Mouse (Mus musculus): ENCODE results near the gene Ndufs2. TPM values are rescaled to one million over a fixed set of nuclear protein-coding genes. Genes with fewer than 3 reads are reported as not detected.

The Ndufs2 gene
- 269 and 279 TPM in 2 replicates for polyA plus RNA-seq (2016; fragmentation: Nextera tagmentation; extraction: Ambion mirVana)

DNA sequence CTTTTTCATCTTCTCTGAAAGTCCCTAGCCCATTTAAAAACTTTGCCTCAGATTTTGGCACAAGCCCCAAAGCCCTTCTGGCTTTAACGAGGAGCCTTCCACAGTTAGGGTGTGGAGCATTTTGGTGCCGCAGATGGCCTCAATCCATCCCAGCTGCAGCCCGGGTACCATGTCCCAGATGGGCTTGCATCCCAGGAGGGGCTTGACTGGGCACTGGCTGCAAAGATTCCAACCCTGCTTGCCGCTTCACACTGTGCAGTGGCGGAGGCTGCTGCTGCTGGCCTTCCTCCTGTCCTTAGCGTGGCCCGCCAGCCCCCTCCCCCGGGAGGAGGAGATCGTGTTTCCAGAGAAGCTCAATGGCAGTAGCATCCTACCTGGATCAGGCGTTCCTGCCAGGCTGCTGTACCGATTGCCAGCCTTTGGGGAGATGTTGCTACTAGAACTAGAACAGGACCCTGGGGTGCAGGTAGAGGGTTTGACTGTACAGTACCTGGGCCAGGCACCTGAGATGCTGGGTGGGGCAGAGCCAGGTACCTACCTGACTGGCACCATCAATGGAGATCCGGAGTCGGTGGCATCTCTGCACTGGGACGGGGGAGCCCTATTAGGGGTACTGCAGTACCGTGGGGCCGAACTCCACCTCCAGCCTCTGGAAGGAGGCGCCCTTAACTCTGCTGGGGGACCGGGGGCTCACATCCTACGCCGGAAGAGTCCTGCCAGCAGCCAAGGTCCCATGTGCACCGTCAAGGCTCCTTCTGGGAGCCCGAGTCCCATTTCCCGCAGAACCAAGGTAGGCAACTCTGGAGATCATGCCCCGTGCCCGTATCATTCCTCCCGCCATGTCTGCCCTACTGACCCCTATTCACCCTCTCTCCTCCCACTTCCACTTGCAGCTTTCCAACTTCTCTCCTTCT, at the start of gene Ndufs2:
Gene Ndufs2, minus strand, starts transcription at position 709 of the 914 bp plus-strand sequence.
- peaks cover 67% of the 10 kb centered on the region for H3K4me1 ChIP-seq
- 8% methylated on average over 26 of the region's 26 CpGs for WGBS
- H3K4me3 ChIP-seq: peak within 1 kb of the TSS; percentile 61
- H3K27me3 ChIP-seq (replicated peaks; ENCODE audit: low read depth, poor library complexity, severe bottlenecking): no peaks in the 10 kb centered on the region
- peaks cover 32% of the 10 kb centered on the region for H3K36me3 ChIP-seq (replicated peaks)
- peak within 1 kb of the TSS; percentile 88 for H3K27ac ChIP-seq (replicated peaks)
- H3K9me3 ChIP-seq: no peaks in the 10 kb centered on the region
- DNase-seq (ENCODE audit: low spot score): peak; percentile 71

DNA sequence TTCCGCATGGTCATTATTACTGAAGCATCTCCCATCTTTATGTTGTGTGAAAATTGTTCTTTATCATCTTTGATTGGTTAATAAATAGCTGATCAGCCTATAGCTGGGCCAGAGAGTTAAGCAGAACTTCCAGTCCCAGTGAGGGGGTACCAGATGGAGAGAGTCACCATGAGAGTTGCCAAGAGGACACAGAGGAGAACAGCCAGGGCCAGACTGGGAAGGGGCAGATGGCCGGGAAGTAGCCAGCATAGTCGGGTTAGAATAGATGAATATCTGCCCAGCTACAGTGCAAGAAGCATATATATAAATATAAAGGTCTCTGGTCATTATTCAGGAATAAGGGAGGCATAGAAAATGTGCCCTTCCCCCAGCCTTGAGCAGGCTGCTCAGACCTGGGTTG, 47.0 kb upstream of the Ndufs2 start:
- 68% methylated on average over 3 of the region's 3 CpGs for WGBS
- DNase-seq (ENCODE audit: low spot score): no peak
- no peaks in the 10 kb centered on the region for H3K36me3 ChIP-seq (replicated peaks)
- H3K4me3 ChIP-seq: no peak overlapping the region
- H3K4me1 ChIP-seq: peaks cover 7% of the 10 kb centered on the region
- no peaks in the 10 kb centered on the region for H3K9me3 ChIP-seq
- H3K27me3 ChIP-seq (replicated peaks; ENCODE audit: low read depth, poor library complexity, severe bottlenecking): peaks cover 33% of the 10 kb centered on the region
- H3K27ac ChIP-seq (replicated peaks): no peak overlapping the region

DNA sequence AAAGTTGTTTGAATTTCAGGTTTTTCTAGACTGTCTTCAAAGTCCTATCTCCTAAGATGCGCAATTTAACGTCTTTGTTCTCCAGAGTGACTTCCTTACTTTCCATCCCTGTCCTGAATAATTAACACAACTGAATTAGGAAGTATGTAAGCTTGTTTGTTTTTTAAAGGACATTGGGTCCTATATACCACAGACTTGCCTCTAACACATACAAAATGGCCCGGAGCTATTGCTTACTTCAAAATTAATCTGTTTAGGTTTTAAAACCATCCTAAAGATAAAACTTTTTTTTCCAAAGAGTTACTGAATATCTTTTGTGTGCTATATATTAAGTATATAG, 43.8 kb upstream of the Ndufs2 start:
- H3K36me3 ChIP-seq (replicated peaks): peaks cover 14% of the 10 kb centered on the region
- H3K4me3 ChIP-seq: peak overlapping the region; percentile 71
- H3K27me3 ChIP-seq (replicated peaks; ENCODE audit: low read depth, poor library complexity, severe bottlenecking): peaks cover 33% of the 10 kb centered on the region
- no peak for DNase-seq (ENCODE audit: low spot score)
- H3K27ac ChIP-seq (replicated peaks): peak overlapping the region; percentile 98
- WGBS: 19% methylated on average over 3 of the region's 3 CpGs
- H3K4me1 ChIP-seq: peaks cover 11% of the 10 kb centered on the region
- H3K9me3 ChIP-seq: no peaks in the 10 kb centered on the region

DNA sequence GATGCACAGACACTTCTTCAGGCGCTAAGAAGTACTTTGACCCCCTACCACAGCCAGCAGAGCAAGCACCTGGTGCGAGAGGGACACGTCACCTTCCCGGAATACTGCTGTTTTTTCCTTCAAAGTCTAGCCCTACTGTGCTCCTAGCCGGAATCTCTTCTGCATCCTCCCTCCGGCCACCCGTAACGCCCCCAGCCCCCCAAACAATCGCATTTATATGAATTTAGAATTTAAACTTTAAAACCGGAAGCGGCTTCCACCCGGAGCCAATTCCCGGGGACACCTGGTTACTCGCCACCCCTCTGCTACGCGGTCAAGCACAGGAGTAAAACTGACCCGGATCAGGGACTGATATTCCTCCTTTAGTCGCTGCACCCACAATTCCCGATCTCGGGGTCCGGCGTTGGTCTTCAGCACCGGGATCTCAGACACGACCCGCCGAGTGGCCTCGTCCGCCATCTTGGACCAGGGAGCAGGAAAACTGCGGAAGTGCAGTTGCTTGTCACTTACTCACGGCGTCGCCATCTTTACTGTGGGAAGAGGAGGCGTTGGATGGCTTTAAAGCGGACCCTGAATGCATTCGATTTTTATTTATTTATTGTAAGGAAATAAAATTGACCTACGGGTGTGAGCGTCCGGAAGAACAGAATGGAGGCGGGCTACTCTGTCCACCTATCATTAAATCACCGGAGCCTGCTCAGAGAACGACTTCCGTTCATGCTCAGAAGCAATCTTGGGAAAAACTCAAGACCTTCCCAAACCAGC, 43.3 kb upstream of the Ndufs2 start, which contains the start of gene Ufc1:
Gene Ufc1, minus strand, starts transcription at position 727 of the 765 bp plus-strand sequence.
- Histone ChIP-seq H3K4me1 (peaks cover 11% of the 10 kb centered on the region), H3K4me3 (peak within 1 kb of the TSS; percentile 71), H3K27me3 (replicated peaks; ENCODE audit: low read depth, poor library complexity, severe bottlenecking) (peaks cover 33% of the 10 kb centered on the region), H3K9me3 (no peaks in the 10 kb centered on the region), H3K27ac (replicated peaks) (peak within 1 kb of the TSS; percentile 98), H3K36me3 (replicated peaks) (peaks cover 19% of the 10 kb centered on the region)
- WGBS: under 1% methylated on average over 42 of the region's 42 CpGs
- DNase-seq (ENCODE audit: low spot score): peak; percentile 83

DNA sequence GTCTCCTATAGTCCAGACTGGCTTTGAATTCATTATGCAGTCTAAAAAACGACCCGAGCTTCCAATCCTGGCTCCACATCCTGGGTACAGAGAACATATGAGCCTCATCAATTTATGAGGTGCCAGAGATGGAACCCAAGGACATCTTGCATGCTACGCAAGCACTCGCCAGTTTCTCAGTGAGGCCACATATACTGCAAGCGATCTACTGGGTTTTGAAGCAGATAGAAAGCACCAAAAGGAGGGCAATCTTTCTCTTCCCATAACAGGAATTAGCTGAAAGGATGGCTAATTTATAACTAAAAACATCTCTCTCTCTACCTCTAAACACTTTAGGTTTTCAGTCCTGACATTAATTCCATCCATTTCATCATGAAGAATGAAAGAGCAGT, 42.7 kb upstream of the Ndufs2 start:
- Histone ChIP-seq H3K36me3 (replicated peaks) (peaks cover 25% of the 10 kb centered on the region), H3K4me1 (peaks cover 11% of the 10 kb centered on the region), H3K27me3 (replicated peaks; ENCODE audit: low read depth, poor library complexity, severe bottlenecking) (peaks cover 33% of the 10 kb centered on the region), H3K27ac (replicated peaks) (peak overlapping the region; percentile 98), H3K9me3 (no peaks in the 10 kb centered on the region), H3K4me3 (peak overlapping the region; percentile 71)
- no peak for DNase-seq (ENCODE audit: low spot score)
- WGBS: 54% methylated on average over 5 of the region's 5 CpGs

DNA sequence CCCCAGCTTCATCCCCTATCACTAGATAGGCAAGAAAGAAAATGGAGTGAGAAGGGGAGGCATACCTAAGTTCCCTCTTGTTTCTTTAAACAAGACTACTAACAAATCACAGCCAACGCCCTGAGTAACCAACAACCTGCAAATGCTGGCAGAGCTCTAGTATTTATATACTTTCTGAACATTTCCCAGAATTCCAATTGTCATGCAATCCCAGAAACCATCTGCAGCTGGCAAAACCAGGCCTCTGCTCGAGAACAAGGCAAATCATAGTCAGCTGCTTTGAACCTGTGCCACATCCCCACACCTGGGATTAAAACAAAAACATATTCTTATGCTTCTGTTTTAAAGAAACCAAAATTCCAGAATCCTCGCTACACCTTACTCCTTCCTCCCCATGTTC, 42.2 kb upstream of the Ndufs2 start:
- 90% methylated on average over 3 of the region's 3 CpGs for WGBS
- H3K36me3 ChIP-seq (replicated peaks): peaks cover 31% of the 10 kb centered on the region
- no peaks in the 10 kb centered on the region for H3K9me3 ChIP-seq
- no peak for DNase-seq (ENCODE audit: low spot score)
- peaks cover 14% of the 10 kb centered on the region for H3K4me1 ChIP-seq
- peak overlapping the region; percentile 71 for H3K4me3 ChIP-seq
- H3K27me3 ChIP-seq (replicated peaks; ENCODE audit: low read depth, poor library complexity, severe bottlenecking): peaks cover 27% of the 10 kb centered on the region
- no peak overlapping the region for H3K27ac ChIP-seq (replicated peaks)

DNA sequence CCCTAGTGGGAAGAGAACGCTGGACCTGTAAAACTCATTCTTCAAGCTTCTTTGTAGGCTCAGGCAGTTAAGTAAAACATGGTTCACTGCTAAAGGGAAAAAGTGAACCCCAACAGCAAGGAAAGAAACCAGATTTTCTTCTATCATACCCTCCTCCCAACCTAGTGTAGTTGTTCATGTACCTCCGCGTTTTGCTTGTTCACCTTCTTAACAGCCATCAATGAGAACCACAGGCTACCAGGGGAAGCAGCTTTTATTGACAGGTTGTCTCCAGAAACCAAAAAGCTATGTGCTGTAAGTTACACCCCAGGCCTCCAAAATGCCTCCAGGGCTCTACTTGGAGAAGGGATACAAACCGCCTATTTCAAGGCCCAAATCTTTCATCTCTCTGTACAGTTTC, 37.1 kb upstream of the Ndufs2 start:
- H3K4me1 ChIP-seq: peaks cover 33% of the 10 kb centered on the region
- 63% methylated on average over 4 of the region's 4 CpGs for WGBS
- peak overlapping the region; percentile 100 for H3K27ac ChIP-seq (replicated peaks)
- DNase-seq (ENCODE audit: low spot score): no peak
- H3K27me3 ChIP-seq (replicated peaks; ENCODE audit: low read depth, poor library complexity, severe bottlenecking): no peaks in the 10 kb centered on the region
- H3K36me3 ChIP-seq (replicated peaks): peaks cover 69% of the 10 kb centered on the region
- H3K4me3 ChIP-seq: peak overlapping the region; percentile 96
- no peaks in the 10 kb centered on the region for H3K9me3 ChIP-seq

DNA sequence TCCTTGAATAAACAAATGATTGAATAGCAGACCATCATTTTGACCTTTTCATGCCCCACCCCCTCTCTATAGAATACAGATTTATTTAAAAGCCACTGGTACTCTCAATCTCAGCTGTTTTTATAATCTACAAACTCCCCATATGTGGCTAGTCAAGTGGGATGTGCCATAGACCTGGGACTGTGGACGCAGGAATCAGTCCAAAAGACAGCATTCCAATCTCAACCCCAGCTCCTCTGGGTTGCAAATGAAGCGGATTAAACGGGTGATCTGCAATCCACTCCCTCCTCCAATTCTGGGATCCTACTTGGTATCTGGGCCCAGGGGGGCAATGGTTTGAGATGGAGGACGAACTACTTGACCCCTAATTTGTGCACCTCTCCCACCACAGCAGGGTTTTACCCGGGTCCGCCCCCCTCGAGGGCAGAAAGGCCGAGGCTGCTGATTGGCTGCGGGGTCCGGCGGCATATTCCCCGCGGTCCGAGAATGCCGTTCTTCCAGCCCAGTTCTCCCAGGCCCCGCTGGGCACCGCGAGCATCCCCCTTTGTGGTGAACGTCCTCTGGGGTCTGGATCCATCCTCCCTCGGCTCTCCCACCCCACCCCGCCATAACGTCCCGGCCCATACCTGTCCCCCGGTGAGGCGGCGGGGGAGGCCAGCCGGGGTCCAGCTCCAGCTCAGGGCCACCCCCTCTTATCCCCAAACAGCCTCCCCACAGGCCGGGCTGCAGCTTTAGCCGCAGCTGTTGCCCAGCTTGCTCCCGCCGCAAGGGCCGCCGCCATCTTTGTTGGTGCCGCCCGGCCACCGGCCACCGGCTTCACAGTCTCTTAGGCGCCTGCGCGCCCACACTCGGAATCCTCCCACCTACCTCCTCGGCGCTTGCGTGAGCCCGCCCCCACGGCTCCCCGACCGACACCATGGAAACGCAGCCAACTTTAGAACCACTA, 36.2 kb upstream of the Ndufs2 start, which contains the start of gene Usp21:
Gene Usp21, minus strand, starts transcription at position 856 of the 946 bp plus-strand sequence.
- Histone ChIP-seq H3K27me3 (replicated peaks; ENCODE audit: low read depth, poor library complexity, severe bottlenecking) (no peaks in the 10 kb centered on the region), H3K4me3 (peak within 1 kb of the TSS; percentile 96), H3K36me3 (replicated peaks) (peaks cover 72% of the 10 kb centered on the region), H3K27ac (replicated peaks) (peak within 1 kb of the TSS; percentile 100), H3K9me3 (no peaks in the 10 kb centered on the region), H3K4me1 (peaks cover 31% of the 10 kb centered on the region)
- peak; percentile 95 for DNase-seq (ENCODE audit: low spot score)
- under 1% methylated on average over 49 of the region's 49 CpGs for WGBS

DNA sequence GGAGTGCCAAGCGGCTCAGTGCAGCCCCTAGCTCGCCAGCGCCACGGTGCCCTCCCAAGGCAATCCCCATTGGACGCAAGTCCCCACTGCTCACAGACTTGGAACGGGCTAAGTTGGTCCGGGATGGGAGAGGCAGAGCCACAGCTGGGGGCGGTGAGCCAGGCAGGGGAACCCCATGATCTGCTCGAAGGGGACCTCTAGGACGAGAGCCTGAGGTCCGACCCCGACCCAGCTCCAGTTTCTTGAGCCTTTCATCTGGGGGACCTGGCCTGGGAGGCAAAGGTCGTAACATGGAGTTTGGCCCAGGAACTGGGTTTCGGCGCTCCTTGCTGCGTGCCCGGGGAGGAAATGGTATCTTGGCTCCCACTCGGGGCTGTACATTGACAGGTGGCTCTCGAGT, 35.3 kb upstream of the Ndufs2 start:
- H3K9me3 ChIP-seq: no peaks in the 10 kb centered on the region
- 89% methylated on average over 19 of the region's 19 CpGs for WGBS
- H3K4me3 ChIP-seq: peak overlapping the region; percentile 96
- 0 out of 2 replicates have a peak overlapping the region, but pooled peaks have one; percentile 100 for H3K27ac ChIP-seq (replicated peaks)
- H3K4me1 ChIP-seq: peaks cover 40% of the 10 kb centered on the region
- peaks cover 74% of the 10 kb centered on the region for H3K36me3 ChIP-seq (replicated peaks)
- DNase-seq (ENCODE audit: low spot score): no peak
- no peaks in the 10 kb centered on the region for H3K27me3 ChIP-seq (replicated peaks; ENCODE audit: low read depth, poor library complexity, severe bottlenecking)

DNA sequence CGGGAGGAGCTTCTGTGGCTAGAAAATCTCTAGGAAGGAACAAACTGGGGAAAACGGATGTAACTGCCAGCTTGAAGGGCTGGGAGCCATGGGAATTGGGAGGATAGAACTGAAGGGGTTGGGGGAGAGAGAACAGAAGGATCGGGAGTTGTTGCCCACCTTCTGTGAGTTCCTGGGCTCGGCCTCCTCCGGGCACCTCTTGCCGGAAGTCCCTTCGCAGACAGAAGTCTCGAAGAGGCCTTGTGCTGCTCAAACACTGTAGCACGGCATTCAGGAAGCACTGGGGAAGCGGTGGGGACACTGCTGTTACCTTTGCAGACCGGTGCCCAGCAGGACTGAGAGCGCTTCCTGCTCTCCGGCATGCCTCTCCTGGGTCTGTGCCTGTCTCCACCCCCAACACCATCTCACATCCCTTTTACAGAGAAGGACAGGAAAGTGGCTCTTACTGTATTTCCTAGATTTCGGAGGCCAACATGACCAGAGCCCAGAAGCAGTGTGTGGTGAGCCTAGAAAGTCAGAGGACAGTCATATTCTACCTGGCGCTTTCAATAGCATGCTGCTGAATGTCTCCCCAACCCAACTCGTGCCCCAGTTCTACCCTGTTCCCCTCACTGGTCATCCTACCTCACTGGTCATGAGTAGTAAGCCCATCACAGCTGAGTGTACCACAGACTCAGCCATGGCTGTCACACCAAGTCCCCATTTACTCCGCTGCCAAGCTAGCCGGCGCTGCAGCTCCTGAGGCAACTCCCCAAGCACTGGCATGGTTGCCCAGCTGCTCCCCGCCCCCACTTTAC, 34.1 kb upstream of the Ndufs2 start:
- Histone ChIP-seq H3K36me3 (replicated peaks) (peaks cover 71% of the 10 kb centered on the region), H3K4me3 (0 out of 2 replicates have a peak overlapping the region, but pooled peaks have one; percentile 0), H3K9me3 (no peaks in the 10 kb centered on the region), H3K27ac (replicated peaks) (no peak overlapping the region), H3K27me3 (replicated peaks; ENCODE audit: low read depth, poor library complexity, severe bottlenecking) (no peaks in the 10 kb centered on the region), H3K4me1 (peaks cover 43% of the 10 kb centered on the region)
- 87% methylated on average over 20 of the region's 20 CpGs for WGBS
- no peak for DNase-seq (ENCODE audit: low spot score)

DNA sequence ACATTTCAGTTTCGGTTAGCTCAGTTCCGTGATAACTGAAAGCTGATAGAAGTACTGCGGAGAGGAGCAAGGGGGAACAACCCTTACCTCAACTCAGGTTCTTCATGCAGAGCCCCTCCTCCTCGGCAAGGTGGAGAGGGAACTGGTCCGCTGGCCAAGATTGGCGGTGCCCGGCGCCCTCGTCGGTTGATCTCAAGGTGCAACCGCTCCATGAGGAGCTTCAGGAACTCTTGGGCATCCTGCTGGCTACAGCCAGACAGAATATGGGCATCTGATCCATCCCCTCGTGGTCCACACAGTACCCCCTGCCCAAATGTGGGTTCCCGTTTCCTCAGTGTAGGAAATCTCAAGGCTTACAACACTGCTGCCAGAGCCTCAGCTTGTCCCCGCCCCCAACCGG, 33.3 kb upstream of the Ndufs2 start:
- 92% methylated on average over 15 of the region's 15 CpGs for WGBS
- H3K36me3 ChIP-seq (replicated peaks): peaks cover 65% of the 10 kb centered on the region
- peaks cover 51% of the 10 kb centered on the region for H3K4me1 ChIP-seq
- 0 out of 2 replicates have a peak overlapping the region, but pooled peaks have one; percentile 0 for H3K4me3 ChIP-seq
- H3K27me3 ChIP-seq (replicated peaks; ENCODE audit: low read depth, poor library complexity, severe bottlenecking): no peaks in the 10 kb centered on the region
- no peak for DNase-seq (ENCODE audit: low spot score)
- H3K9me3 ChIP-seq: no peaks in the 10 kb centered on the region
- no peak overlapping the region for H3K27ac ChIP-seq (replicated peaks)

Measured in embryonic facial prominence, embryonic 10.5 days (tissue).